19 mouse cellular contexts compared by ENCODE assay signal in genomic region chr17:12721118-12721886, GRCm38 (mm10). TPM values are rescaled to one million over a fixed set of nuclear protein-coding genes. Genes with fewer than 3 reads are reported as not detected.
DNase-seq lines count a peak whose midpoint lies in the region; ATAC-seq and TF ChIP-seq lines count a peak whose summit lies in the region.
"Had no signal": no experiment of that assay in that cellular context is flagged by ENCODE, and none has a peak within 500 bp of the region (broad histone marks: within the 10 kb centered on the region; RNA-seq: fewer than 3 reads in every experiment).

No protein-coding gene starts in this region.

- TF ChIP-seq CTCF in kidney, postnatal 0 days (IDR thresholded peaks at IDR 0.05; ENCODE audit: low read depth) = no peak

- peaks cover 21% of the 10 kb centered on the region for H3K36me3 ChIP-seq in heart, embryonic 11.5 days (ENCODE audit: control insufficient read depth, insufficient read depth, low read length)
- H3K36me3 ChIP-seq in kidney, postnatal 0 days (ENCODE audit: insufficient read depth, low read length) = peaks cover 33% of the 10 kb centered on the region; the same call in 1 of the 2 replicates
- peaks cover 34% of the 10 kb centered on the region for H3K36me3 ChIP-seq in embryonic facial prominence, embryonic 15.5 days
- H3K36me3 ChIP-seq in neural tube, embryonic 15.5 days = peaks cover 33% of the 10 kb centered on the region

- H3K27ac ChIP-seq in heart, embryonic 11.5 days (ENCODE audit: low read depth, low read length) = peak overlapping the region; percentile 41
- H3K27ac ChIP-seq in kidney, postnatal 0 days = peak overlapping the region; percentile 65; the same call in 1 of the 2 replicates
- H3K27ac ChIP-seq in embryonic facial prominence, embryonic 15.5 days (replicated peaks) = 0 out of 2 replicates have a peak overlapping the region, but pooled peaks have one; percentile 28
- H3K27ac ChIP-seq in neural tube, embryonic 15.5 days (replicated peaks) = no peak overlapping the region
- H3K27ac ChIP-seq: forebrain, embryonic 10.5 days; hindbrain, embryonic 14.5 days; layer of hippocampus, adult 2 months; macrophage; midbrain, embryonic 12.5 days had no signal

- peak; percentile 52 for DNase-seq in cerebellum, adult 11-12 months
- no peak for DNase-seq in cerebellum, postnatal 4 days (ENCODE audit: low spot score in 2 of 2)
- DNase-seq in heart, postnatal 14 days = no peak
- peak; percentile 64 for DNase-seq in kidney, postnatal 0 days (ENCODE audit: low spot score)
- no peak for DNase-seq in kidney, adult 8-10 months
- DNase-seq: adrenal gland, adult 8-10 months; gastrocnemius, postnatal 14 days; kidney, adult 11 months; liver had no signal

- H3K9ac ChIP-seq in heart, embryonic 11.5 days (ENCODE audit: low read depth, low read length) = 0 out of 2 replicates have a peak overlapping the region, but pooled peaks have one; percentile 5
- H3K9ac ChIP-seq in kidney, postnatal 0 days (ENCODE audit: low read depth, low read length) = no peak overlapping the region
- H3K9ac ChIP-seq in embryonic facial prominence, embryonic 15.5 days = no peak overlapping the region
- H3K9ac ChIP-seq in neural tube, embryonic 15.5 days (replicated peaks) = no peak overlapping the region
- H3K9ac ChIP-seq: embryonic facial prominence, embryonic 12.5 days; hindbrain, embryonic 14.5 days; midbrain, embryonic 12.5 days had no signal

- 69% methylated on average over 5 of the region's 5 CpGs for WGBS in heart, embryonic 11.5 days (ENCODE audit: insufficient replicate concordance)
- 53% methylated on average over 5 of the region's 5 CpGs for WGBS in kidney, postnatal 0 days
- 77% methylated on average over 5 of the region's 5 CpGs for WGBS in embryonic facial prominence, embryonic 15.5 days
- WGBS in neural tube, embryonic 15.5 days = 89% methylated on average over 5 of the region's 5 CpGs

- ATAC-seq in heart, embryonic 11.5 days (replicated peaks; ENCODE audit: insufficient number of reproducible peaks, low FRiP score, low TSS enrichment) = no peak
- ATAC-seq in kidney, postnatal 0 days (replicated peaks; ENCODE audit: low FRiP score, low read depth) = no peak
- no peak for ATAC-seq in embryonic facial prominence, embryonic 15.5 days (ENCODE audit: insufficient number of reproducible peaks, low FRiP score, low TSS enrichment, low read depth)
- no peak for ATAC-seq in neural tube, embryonic 15.5 days (ENCODE audit: low FRiP score)

- H3K9me3 ChIP-seq in heart, embryonic 11.5 days (replicated peaks; ENCODE audit: control insufficient read depth, low read length) = no peaks in the 10 kb centered on the region
- H3K9me3 ChIP-seq in kidney, postnatal 0 days (replicated peaks; ENCODE audit: low read length) = no peaks in the 10 kb centered on the region
- H3K9me3 ChIP-seq in embryonic facial prominence, embryonic 15.5 days (replicated peaks) = no peaks in the 10 kb centered on the region
- H3K9me3 ChIP-seq in neural tube, embryonic 15.5 days (replicated peaks) = no peaks in the 10 kb centered on the region
- H3K9me3 ChIP-seq: embryonic facial prominence, embryonic 12.5 days; forebrain, embryonic 10.5 days; midbrain, embryonic 12.5 days had no signal

- no peak overlapping the region for H3K4me3 ChIP-seq in heart, embryonic 11.5 days (ENCODE audit: low read depth, low read length)
- H3K4me3 ChIP-seq in kidney, postnatal 0 days (replicated peaks; ENCODE audit: low read depth, low read length) = no peak overlapping the region
- no peak overlapping the region for H3K4me3 ChIP-seq in embryonic facial prominence, embryonic 15.5 days (replicated peaks)
- no peak overlapping the region for H3K4me3 ChIP-seq in neural tube, embryonic 15.5 days (replicated peaks)
- H3K4me3 ChIP-seq: embryonic facial prominence, embryonic 12.5 days; forebrain, embryonic 10.5 days; layer of hippocampus, adult 2 months; midbrain, embryonic 12.5 days; myocyte had no signal

- H3K4me1 ChIP-seq in heart, embryonic 11.5 days (ENCODE audit: control insufficient read depth, insufficient read depth, low read length) = peaks cover 55% of the 10 kb centered on the region
- H3K4me1 ChIP-seq in kidney, postnatal 0 days (replicated peaks; ENCODE audit: insufficient read depth, low read length) = peaks cover 14% of the 10 kb centered on the region
- H3K4me1 ChIP-seq in embryonic facial prominence, embryonic 15.5 days = peaks cover 58% of the 10 kb centered on the region
- peaks cover 36% of the 10 kb centered on the region for H3K4me1 ChIP-seq in neural tube, embryonic 15.5 days
- H3K4me1 ChIP-seq: forebrain, embryonic 10.5 days; midbrain, embryonic 12.5 days had no signal

- H3K4me2 ChIP-seq in heart, embryonic 11.5 days = no peak overlapping the region
- H3K4me2 ChIP-seq in kidney, postnatal 0 days (ENCODE audit: low read length) = no peak overlapping the region
- H3K4me2 ChIP-seq in embryonic facial prominence, embryonic 15.5 days (replicated peaks) = no peak overlapping the region
- no peak overlapping the region for H3K4me2 ChIP-seq in neural tube, embryonic 15.5 days
- H3K4me2 ChIP-seq: embryonic facial prominence, embryonic 12.5 days; hindbrain, embryonic 14.5 days; midbrain, embryonic 12.5 days had no signal

- no peaks in the 10 kb centered on the region for H3K27me3 ChIP-seq in heart, embryonic 11.5 days (ENCODE audit: control insufficient read depth, insufficient read depth, low read length)
- no peaks in the 10 kb centered on the region for H3K27me3 ChIP-seq in kidney, postnatal 0 days (ENCODE audit: insufficient read depth, low read length)
- no peaks in the 10 kb centered on the region for H3K27me3 ChIP-seq in embryonic facial prominence, embryonic 15.5 days
- no peaks in the 10 kb centered on the region for H3K27me3 ChIP-seq in neural tube, embryonic 15.5 days (replicated peaks)
- H3K27me3 ChIP-seq: embryonic facial prominence, embryonic 12.5 days; midbrain, embryonic 12.5 days had no signal

- intact Hi-C loops in heart, postnatal 14 days (cut with DNase I) = loop anchor here (5.0 kb wide), 1 partner anchor 71 kb away; no protein-coding TSS in a partner anchor

RNA-seq across cellular contexts. Expression of gene Slc22a1, which starts 45.7 kb away (rescaled TPM):
- polyA plus RNA-seq in heart, embryonic 11.5 days (2014; fragmentation: Nextera tagmentation; extraction: Ambion mirVana) = 0.82 and 2.1 TPM in 2 replicates
- total RNA-seq in heart, postnatal 14 days (2021) = 1 to 10 TPM; 6.5 to 9.0 TPM
- polyA plus RNA-seq in kidney, postnatal 0 days (2015; fragmentation: Nextera tagmentation; extraction: Ambion mirVana) = 57.4 and 70.3 TPM in 2 replicates
- polyA plus RNA-seq in embryonic facial prominence, embryonic 15.5 days (2015; fragmentation: Nextera tagmentation; extraction: Ambion mirVana) = 0.44 and 0.89 TPM in 2 replicates
- not detected in 2 replicates for polyA plus RNA-seq in neural tube, embryonic 15.5 days (2015; fragmentation: Nextera tagmentation; extraction: Ambion mirVana)
- total RNA-seq: gastrocnemius, postnatal 14 days; layer of hippocampus, adult 2 months had no signal
- polyA plus RNA-seq: forebrain, embryonic 10.5 days; hindbrain, embryonic 14.5 days; macrophage; midbrain, embryonic 12.5 days; myocyte had no signal

RNA-seq across cellular contexts. Expression of gene Igf2r, which starts 48.2 kb away (rescaled TPM):
- 199 and 238 TPM in 2 replicates for polyA plus RNA-seq in heart, embryonic 11.5 days (2014; fragmentation: Nextera tagmentation; extraction: Ambion mirVana)
- 100 to 1,000 TPM; 131 to 132 TPM for total RNA-seq in heart, postnatal 14 days (2021)
- polyA plus RNA-seq in kidney, postnatal 0 days (2015; fragmentation: Nextera tagmentation; extraction: Ambion mirVana) = 16.1 and 16.7 TPM in 2 replicates
- 39.8 and 44.2 TPM in 2 replicates for polyA plus RNA-seq in embryonic facial prominence, embryonic 15.5 days (2015; fragmentation: Nextera tagmentation; extraction: Ambion mirVana)
- polyA plus RNA-seq in neural tube, embryonic 15.5 days (2015; fragmentation: Nextera tagmentation; extraction: Ambion mirVana) = 10.1 and 12.6 TPM in 2 replicates

Comparison
In these comparisons a context has a peak if more than half of its experiments do, and no peak if none do; other contexts are left out.
1. DNase-seq: peak in cerebellum, adult 11-12 months (single experiment) and kidney, postnatal 0 days (single experiment); none in cerebellum, postnatal 4 days (0 of 2), heart, postnatal 14 days (0 of 2) and kidney, adult 8-10 months (0 of 2).
2. RNA of gene Slc22a1, which starts 45.7 kb away (polyA plus RNA-seq): 57.4 to 70.3 TPM in kidney, postnatal 0 days; 0.82 to 2.1 TPM in heart, embryonic 11.5 days, 0.44 to 0.89 TPM in embryonic facial prominence, embryonic 15.5 days and not detected in neural tube, embryonic 15.5 days; every median in the first group is over 10 times any median in the second.